ENCODE assay signal across 16 mouse cellular contexts in genomic region chr5:130345871-130346270, GRCm38 (mm10). TPM values are rescaled to one million over a fixed set of nuclear protein-coding genes. Genes with fewer than 3 reads are reported as not detected.
"Had no signal": no experiment of that assay in that cellular context is flagged by ENCODE, and none has a peak within 500 bp of the region (broad histone marks: within the 10 kb centered on the region; RNA-seq: fewer than 3 reads in every experiment).

No protein-coding gene starts in this region.

- ATAC-seq: hindbrain, embryonic 16.5 days; inflammation-experienced regulatory T-cells, adult 6 months; intestine, postnatal 0 days; midbrain, embryonic 16.5 days had no signal

- H3K4me3 ChIP-seq: layer of hippocampus, adult 2 months; limb, embryonic 13.5 days; liver, embryonic 15.5 days; midbrain, embryonic 12.5 days; neural tube, embryonic 13.5 days had no signal

- DNase-seq: left cerebral cortex, postnatal 4 days; lung, embryonic 14.5 days; right cerebral cortex, postnatal 14 days had no signal

- H3K9me3 ChIP-seq: liver, embryonic 15.5 days had no signal

- H3K27ac ChIP-seq: layer of hippocampus, adult 2 months; limb, embryonic 13.5 days; liver, embryonic 15.5 days; midbrain, embryonic 12.5 days; neural tube, embryonic 13.5 days; stomach, postnatal 0 days had no signal

- H3K4me1 ChIP-seq: limb, embryonic 13.5 days; liver, embryonic 15.5 days; neural tube, embryonic 13.5 days had no signal

- H3K4me2 ChIP-seq: limb, embryonic 13.5 days; liver, embryonic 15.5 days; lung, embryonic 14.5 days; midbrain, embryonic 12.5 days; neural tube, embryonic 13.5 days had no signal

- H3K27me3 ChIP-seq: limb, embryonic 13.5 days; liver, embryonic 15.5 days; midbrain, embryonic 12.5 days; neural tube, embryonic 13.5 days had no signal

- H3K9ac ChIP-seq: limb, embryonic 13.5 days; liver, embryonic 15.5 days; lung, embryonic 14.5 days; midbrain, embryonic 12.5 days; neural tube, embryonic 13.5 days had no signal

RNA-seq across cellular contexts. Expression of gene Caln1, which starts 23.4 kb away (rescaled TPM):
- total RNA-seq: megakaryocyte-erythroid progenitor cell, adult 5-6 weeks had no signal
- polyA plus RNA-seq: inflammation-experienced regulatory T-cells, adult 6 months; liver, embryonic 15.5 days had no signal

RNA-seq across cellular contexts. Expression of gene A330070K13Rik, which starts 38.6 kb away (rescaled TPM):
- total RNA-seq: left cerebral cortex, postnatal 10 days; left cerebral cortex, postnatal 4 days; liver, adult 2 months; megakaryocyte-erythroid progenitor cell, adult 5-6 weeks had no signal
- polyA plus RNA-seq: inflammation-experienced regulatory T-cells, adult 6 months; intestine, postnatal 0 days; limb, embryonic 13.5 days; liver, adult 2 months; liver, embryonic 15.5 days; lung, embryonic 14.5 days; midbrain, embryonic 12.5 days; midbrain, embryonic 16.5 days; neural tube, embryonic 13.5 days; stomach, postnatal 0 days had no signal
